Mouse (Mus musculus) neural tube, embryonic 15.5 days (tissue): ENCODE data around the gene Gpr141. TPM values are rescaled to one million over a fixed set of nuclear protein-coding genes. Genes with fewer than 3 reads are reported as not detected.

Source experiments
- ATAC-seq: fragments of 200-750 bp; cut with Nextera tagmentation; 2 replicates; pipeline ENCODE4 v1.8.0; 2017; ENCODE audit warnings: mild to moderate bottlenecking, moderate TSS enrichment, moderate library complexity; ENCODE audit not compliant: low FRiP score
- H3K27ac ChIP-seq: fragments of 300-500 bp; sonication (generic); replicated peaks from 2 replicates; pipeline ENCODE4 v1.5.1; 2015; ENCODE audit warnings: mild to moderate bottlenecking, inconsistent platforms
- H3K27me3 ChIP-seq: fragments of 300-500 bp; sonication (generic); replicated peaks from 2 replicates; pipeline ENCODE4 v1.6.1; 2015; ENCODE audit warnings: inconsistent platforms
- H3K36me3 ChIP-seq: fragments of 300-500 bp; sonication (generic); 2 replicates; pipeline ENCODE4 v1.6.1; 2015; ENCODE audit warnings: inconsistent platforms
- H3K4me1 ChIP-seq: fragments of 300-500 bp; sonication (generic); 2 replicates; pipeline ENCODE4 v1.6.1; 2015; ENCODE audit warnings: inconsistent platforms
- H3K4me2 ChIP-seq: fragments of 300-500 bp; sonication (generic); 2 replicates; pipeline ENCODE4 v1.6.1; 2015; ENCODE audit warnings: inconsistent platforms, mild to moderate bottlenecking, moderate library complexity
- H3K4me3 ChIP-seq: fragments of 300-500 bp; sonication (generic); replicated peaks from 2 replicates; pipeline ENCODE4 v1.5.1; 2015; ENCODE audit warnings: mild to moderate bottlenecking, inconsistent platforms
- H3K9ac ChIP-seq: fragments of 300-500 bp; sonication (generic); replicated peaks from 2 replicates; pipeline ENCODE4 v1.6.1; 2015; ENCODE audit warnings: mild to moderate bottlenecking, inconsistent platforms
- H3K9me3 ChIP-seq: fragments of 300-500 bp; sonication (generic); replicated peaks from 2 replicates; pipeline ENCODE4 v1.6.1; 2016; ENCODE audit warnings: inconsistent platforms
- WGBS: fragments of 180-500 bp; shearing (Covaris S2); methylation state at CpG from one replicate; pipeline ENCODE4 v1.1.7; 2015; ENCODE audit warnings: mixed read lengths; 5-methylcytosine and 5-hydroxymethylcytosine counted together
- polyA plus RNA-seq: library from polyadenylated mRNA; unstranded; fragments of >200 nt; fragmentation: Nextera tagmentation; extraction: Ambion mirVana; gene quantifications from 2 replicates; pipeline ENCODE4 v1.2.1, GENCODE M21; 2015

The Gpr141 gene
- 0.06 and 0.74 TPM in 2 replicates for polyA plus RNA-seq

- Histone ChIP-seq H3K27ac (no peak within 1 kb of the TSS), H3K27me3 (no peaks in the 10 kb centered on the region), H3K4me3 (no peak within 1 kb of the TSS), H3K4me2 (no peak within 1 kb of the TSS), H3K4me1 (no peaks in the 10 kb centered on the region), H3K9me3 (no peaks in the 10 kb centered on the region), H3K36me3 (no peaks in the 10 kb centered on the region), H3K9ac (no peak within 1 kb of the TSS)
- ATAC-seq = no peak
- WGBS = 72% methylated on average over 3 of the region's 3 CpGs
Measured at GRCm38 (mm10) chr13:19824071-19824470, at the start of gene Gpr141. Gene Gpr141 (minus strand): TSS chr13:19824257.

- Histone ChIP-seq H3K4me3 (no peak overlapping the region), H3K9ac (no peak overlapping the region), H3K4me1 (no peaks in the 10 kb centered on the region), H3K4me2 (no peak overlapping the region), H3K27me3 (peaks cover 65% of the 10 kb centered on the region), H3K9me3 (no peaks in the 10 kb centered on the region), H3K27ac (no peak overlapping the region), H3K36me3 (no peaks in the 10 kb centered on the region)
- no peak for ATAC-seq
Measured at GRCm38 (mm10) chr13:19864241-19864640, 40.2 kb upstream of the Gpr141 start.

- H3K4me3 ChIP-seq = no peak overlapping the region
- H3K27me3 ChIP-seq = peaks cover 49% of the 10 kb centered on the region
- H3K27ac ChIP-seq = no peak overlapping the region
- no peaks in the 10 kb centered on the region for H3K4me1 ChIP-seq
- H3K4me2 ChIP-seq = no peak overlapping the region
- 80% methylated on average over 9 of the region's 9 CpGs for WGBS
- H3K9me3 ChIP-seq = no peaks in the 10 kb centered on the region
- ATAC-seq = no peak
- H3K36me3 ChIP-seq = no peaks in the 10 kb centered on the region
- no peak overlapping the region for H3K9ac ChIP-seq
Measured at GRCm38 (mm10) chr13:19854629-19855333, 30.7 kb upstream of the Gpr141 start.

- Histone ChIP-seq H3K36me3 (no peaks in the 10 kb centered on the region), H3K4me1 (no peaks in the 10 kb centered on the region), H3K4me3 (no peak overlapping the region), H3K9me3 (no peaks in the 10 kb centered on the region), H3K4me2 (no peak overlapping the region), H3K9ac (no peak overlapping the region), H3K27me3 (peaks cover 47% of the 10 kb centered on the region), H3K27ac (no peak overlapping the region)
- WGBS = 66% methylated on average over 2 of the region's 2 CpGs
- ATAC-seq = no peak
Measured at GRCm38 (mm10) chr13:19854049-19854448, 30.0 kb upstream of the Gpr141 start.

GRCm38 (mm10) chr13:19843448-19843847 lies 19.4 kb upstream of the Gpr141 start:
- H3K9ac ChIP-seq = no peak overlapping the region
- H3K4me1 ChIP-seq = no peaks in the 10 kb centered on the region
- H3K27me3 ChIP-seq = no peaks in the 10 kb centered on the region
- no peak overlapping the region for H3K4me2 ChIP-seq
- H3K4me3 ChIP-seq = no peak overlapping the region
- no peak for ATAC-seq
- H3K9me3 ChIP-seq = no peaks in the 10 kb centered on the region
- WGBS = 94% methylated on average over 2 of the region's 2 CpGs
- no peaks in the 10 kb centered on the region for H3K36me3 ChIP-seq
- H3K27ac ChIP-seq = no peak overlapping the region

GRCm38 (mm10) chr13:19842707-19843106 lies 18.6 kb upstream of the Gpr141 start:
- no peaks in the 10 kb centered on the region for H3K27me3 ChIP-seq
- no peak overlapping the region for H3K4me3 ChIP-seq
- H3K9me3 ChIP-seq = no peaks in the 10 kb centered on the region
- ATAC-seq = no peak
- H3K4me2 ChIP-seq = no peak overlapping the region
- WGBS = 82% methylated on average over 3 of the region's 3 CpGs
- no peak overlapping the region for H3K9ac ChIP-seq
- H3K4me1 ChIP-seq = no peaks in the 10 kb centered on the region
- H3K36me3 ChIP-seq = no peaks in the 10 kb centered on the region
- no peak overlapping the region for H3K27ac ChIP-seq

GRCm38 (mm10) chr13:19841615-19842014 lies 17.6 kb upstream of the Gpr141 start:
- no peaks in the 10 kb centered on the region for H3K4me1 ChIP-seq
- no peak overlapping the region for H3K4me2 ChIP-seq
- no peak overlapping the region for H3K4me3 ChIP-seq
- H3K27ac ChIP-seq = no peak overlapping the region
- no peak overlapping the region for H3K9ac ChIP-seq
- 77% methylated on average over 5 of the region's 5 CpGs for WGBS
- no peaks in the 10 kb centered on the region for H3K36me3 ChIP-seq
- H3K27me3 ChIP-seq = no peaks in the 10 kb centered on the region
- H3K9me3 ChIP-seq = no peaks in the 10 kb centered on the region
- ATAC-seq = no peak

GRCm38 (mm10) chr13:19840206-19840605 lies 16.1 kb upstream of the Gpr141 start:
- Histone ChIP-seq H3K4me1 (no peaks in the 10 kb centered on the region), H3K4me3 (no peak overlapping the region), H3K4me2 (no peak overlapping the region), H3K27ac (no peak overlapping the region), H3K27me3 (no peaks in the 10 kb centered on the region), H3K36me3 (no peaks in the 10 kb centered on the region), H3K9ac (no peak overlapping the region), H3K9me3 (no peaks in the 10 kb centered on the region)
- no peak for ATAC-seq
- WGBS = 93% methylated on average over 1 of the region's 1 CpGs

GRCm38 (mm10) chr13:19830560-19830959 lies 6.5 kb upstream of the Gpr141 start:
- no peak overlapping the region for H3K4me2 ChIP-seq
- no peak overlapping the region for H3K27ac ChIP-seq
- no peak overlapping the region for H3K9ac ChIP-seq
- H3K9me3 ChIP-seq = no peaks in the 10 kb centered on the region; the same call in 1 of the 2 replicates
- no peak for ATAC-seq
- H3K36me3 ChIP-seq = no peaks in the 10 kb centered on the region
- H3K27me3 ChIP-seq = no peaks in the 10 kb centered on the region
- H3K4me3 ChIP-seq = no peak overlapping the region
- 96% methylated on average over 4 of the region's 4 CpGs for WGBS
- H3K4me1 ChIP-seq = no peaks in the 10 kb centered on the region

GRCm38 (mm10) chr13:19828095-19828494 lies 4.0 kb upstream of the Gpr141 start:
- 96% methylated on average over 2 of the region's 2 CpGs for WGBS
- no peak overlapping the region for H3K27ac ChIP-seq

GRCm38 (mm10) chr13:19821639-19822038 lies 2.4 kb downstream of the Gpr141 start:
- Histone ChIP-seq H3K4me1 (no peaks in the 10 kb centered on the region), H3K9ac (no peak overlapping the region), H3K9me3 (no peaks in the 10 kb centered on the region), H3K4me2 (no peak overlapping the region), H3K27ac (no peak overlapping the region), H3K4me3 (no peak overlapping the region), H3K36me3 (no peaks in the 10 kb centered on the region), H3K27me3 (no peaks in the 10 kb centered on the region)
- ATAC-seq = no peak

More at GRCm38 (mm10) chr13:19828095-19828494, 4.0 kb upstream of the Gpr141 start:
- ATAC-seq = no peak
- no peaks in the 10 kb centered on the region; the same call in 1 of the 2 replicates for H3K9me3 ChIP-seq
- H3K4me3 ChIP-seq = no peak overlapping the region
- no peaks in the 10 kb centered on the region for H3K36me3 ChIP-seq
- no peaks in the 10 kb centered on the region for H3K4me1 ChIP-seq
- H3K27me3 ChIP-seq = no peaks in the 10 kb centered on the region
- H3K4me2 ChIP-seq = no peak overlapping the region
- H3K9ac ChIP-seq = no peak overlapping the region

- WGBS = 94% methylated on average over 4 of the region's 4 CpGs
- no peaks in the 10 kb centered on the region for H3K4me1 ChIP-seq
- no peaks in the 10 kb centered on the region for H3K27me3 ChIP-seq
- H3K36me3 ChIP-seq = no peaks in the 10 kb centered on the region
- ATAC-seq = no peak
- no peak overlapping the region for H3K27ac ChIP-seq
- no peaks in the 10 kb centered on the region for H3K9me3 ChIP-seq
- no peak overlapping the region for H3K9ac ChIP-seq
- no peak overlapping the region for H3K4me2 ChIP-seq
- no peak overlapping the region for H3K4me3 ChIP-seq
Measured at GRCm38 (mm10) chr13:19819926-19820325, 4.1 kb downstream of the Gpr141 start.
